Comparison of ENCODE assay signal across 10 mouse cellular contexts in the genomic region with DNA sequence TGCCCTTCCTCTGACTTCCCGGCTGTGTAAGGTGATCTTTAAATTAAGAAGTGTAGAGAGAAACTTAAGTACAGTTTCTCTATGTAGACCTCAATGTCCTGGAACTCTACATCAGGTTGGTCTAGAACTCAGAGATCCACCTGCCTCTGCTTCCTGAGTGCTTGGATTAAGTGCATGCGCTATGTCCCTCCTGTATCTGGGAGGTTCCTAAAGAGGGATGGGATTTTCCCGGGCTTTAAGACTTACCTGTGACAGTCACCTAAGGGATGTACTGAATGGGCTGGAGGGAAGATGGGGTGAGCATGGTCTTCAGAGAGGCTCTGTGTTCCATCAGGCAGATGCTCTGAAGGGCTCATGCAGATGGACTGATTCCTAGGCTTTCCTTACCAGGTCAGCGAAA. TPM values are rescaled to one million over a fixed set of nuclear protein-coding genes. Genes with fewer than 3 reads are reported as not detected.
DNase-seq lines count a peak whose midpoint lies in the region; ATAC-seq and TF ChIP-seq lines count a peak whose summit lies in the region.
"Had no signal": no experiment of that assay in that cellular context is flagged by ENCODE, and none has a peak within 500 bp of the region (broad histone marks: within the 10 kb centered on the region; RNA-seq: fewer than 3 reads in every experiment).

No protein-coding gene starts in this region.

- 37% methylated on average over 4 of the region's 4 CpGs for WGBS in liver, adult 2 months
- WGBS in embryonic facial prominence, embryonic 12.5 days: 34% methylated on average over 4 of the region's 4 CpGs
- 35% methylated on average over 4 of the region's 4 CpGs for WGBS in intestine, embryonic 16.5 days
- WGBS in neural tube, embryonic 14.5 days: 48% methylated on average over 4 of the region's 4 CpGs

- no peaks in the 10 kb centered on the region for H3K9me3 ChIP-seq in embryonic facial prominence, embryonic 12.5 days
- H3K9me3 ChIP-seq in intestine, embryonic 16.5 days (ENCODE audit: control insufficient read depth, low read length): no peaks in the 10 kb centered on the region
- H3K9me3 ChIP-seq in neural tube, embryonic 14.5 days (ENCODE audit: control insufficient read depth, low read length): no peaks in the 10 kb centered on the region

- ATAC-seq in embryonic facial prominence, embryonic 12.5 days (ENCODE audit: insufficient number of reproducible peaks, insufficient read depth, low FRiP score, low TSS enrichment): no peak
- ATAC-seq in intestine, embryonic 16.5 days: no peak
- ATAC-seq in neural tube, embryonic 14.5 days (ENCODE audit: low read depth): no peak

- peak overlapping the region; percentile 93 for H3K4me2 ChIP-seq in embryonic facial prominence, embryonic 12.5 days (replicated peaks)
- peak overlapping the region; percentile 92 for H3K4me2 ChIP-seq in intestine, embryonic 16.5 days (ENCODE audit: low read depth, low read length)
- peak overlapping the region; percentile 84 for H3K4me2 ChIP-seq in neural tube, embryonic 14.5 days (ENCODE audit: low read depth, low read length)

- peak overlapping the region; percentile 82 for H3K4me3 ChIP-seq in liver, adult 2 months (ENCODE audit: insufficient read depth, low read depth, low read length)
- H3K4me3 ChIP-seq in embryonic facial prominence, embryonic 12.5 days: peak overlapping the region; percentile 80
- H3K4me3 ChIP-seq in intestine, embryonic 16.5 days (ENCODE audit: low read length): peak overlapping the region; percentile 87
- H3K4me3 ChIP-seq in neural tube, embryonic 14.5 days (ENCODE audit: low read depth, low read length): peak overlapping the region; percentile 76

- peaks cover 12% of the 10 kb centered on the region; the same call in 1 of the 2 replicates for H3K36me3 ChIP-seq in liver, adult 2 months (ENCODE audit: control insufficient read depth, insufficient read depth, low read length)
- peaks cover 42% of the 10 kb centered on the region for H3K36me3 ChIP-seq in embryonic facial prominence, embryonic 12.5 days
- peaks cover 19% of the 10 kb centered on the region for H3K36me3 ChIP-seq in intestine, embryonic 16.5 days (ENCODE audit: control insufficient read depth, insufficient read depth, low read length)
- peaks cover 25% of the 10 kb centered on the region for H3K36me3 ChIP-seq in neural tube, embryonic 14.5 days (ENCODE audit: control insufficient read depth, insufficient read depth, low read length)

- TF ChIP-seq POLR2A in liver, adult 2 months (IDR thresholded peaks at IDR 0.05; ENCODE audit: extremely low read depth, insufficient read depth, low read length): no peak

- TF ChIP-seq CTCF in liver, adult 2 months (IDR thresholded peaks at IDR 0.05; ENCODE audit: low read depth, low read length): no peak

- H3K27ac ChIP-seq in liver, adult 2 months (replicated peaks; ENCODE audit: insufficient read depth, low read depth, low read length): no peak overlapping the region
- peak overlapping the region; percentile 93 for H3K27ac ChIP-seq in embryonic facial prominence, embryonic 12.5 days
- peak overlapping the region; percentile 95 for H3K27ac ChIP-seq in intestine, embryonic 16.5 days (ENCODE audit: low read length)
- no peak overlapping the region for H3K27ac ChIP-seq in neural tube, embryonic 14.5 days (ENCODE audit: low read depth, low read length)

- H3K79me2 ChIP-seq in liver, adult 2 months (ENCODE audit: control insufficient read depth, insufficient read depth, low read length): 0 out of 2 replicates have a peak, but pooled peaks cover 7% of the 10 kb centered on the region

- peaks cover 10% of the 10 kb centered on the region for H3K4me1 ChIP-seq in liver, adult 2 months (ENCODE audit: control insufficient read depth, insufficient read depth, low read length)
- peaks cover 12% of the 10 kb centered on the region for H3K4me1 ChIP-seq in embryonic facial prominence, embryonic 12.5 days
- peaks cover 23% of the 10 kb centered on the region for H3K4me1 ChIP-seq in intestine, embryonic 16.5 days (ENCODE audit: control insufficient read depth, insufficient read depth, low read length)
- H3K4me1 ChIP-seq in neural tube, embryonic 14.5 days (ENCODE audit: control insufficient read depth, insufficient read depth, low read length): peaks cover 12% of the 10 kb centered on the region

- no peaks in the 10 kb centered on the region for H3K27me3 ChIP-seq in liver, adult 2 months (ENCODE audit: control insufficient read depth, insufficient read depth, low read length)
- peaks cover 4% of the 10 kb centered on the region; the same call in 1 of the 2 replicates for H3K27me3 ChIP-seq in embryonic facial prominence, embryonic 12.5 days
- no peaks in the 10 kb centered on the region for H3K27me3 ChIP-seq in intestine, embryonic 16.5 days (replicated peaks; ENCODE audit: control insufficient read depth, insufficient read depth, low read length)
- H3K27me3 ChIP-seq in neural tube, embryonic 14.5 days (ENCODE audit: control insufficient read depth, insufficient read depth, low read length): no peaks in the 10 kb centered on the region

- H3K9ac ChIP-seq in liver, adult 2 months (ENCODE audit: low read depth, low read length): peak overlapping the region; percentile 86
- H3K9ac ChIP-seq in embryonic facial prominence, embryonic 12.5 days: peak overlapping the region; percentile 92
- peak overlapping the region; percentile 97 for H3K9ac ChIP-seq in intestine, embryonic 16.5 days (ENCODE audit: low read depth, low read length)
- H3K9ac ChIP-seq in neural tube, embryonic 14.5 days (replicated peaks; ENCODE audit: low read depth, low read length): peak overlapping the region; percentile 89

- DNase-seq in liver, adult 2 months (ENCODE audit: extremely low read depth, low read depth, low spot score): no peak
- DNase-seq in liver: no peak
- no peak for DNase-seq in adrenal gland, adult 8-10 months
- DNase-seq in cerebellum, postnatal 25 days: no peak
- DNase-seq in layer of hippocampus, postnatal 10 days (ENCODE audit: low spot score in 2 of 2): no peak
- DNase-seq: kidney, adult 8-10 months had no signal

RNA-seq across cellular contexts. Expression of a gene that starts 1.0 kb away (rescaled TPM):
- 58.4 and 69.2 TPM in 2 replicates for total RNA-seq in liver, adult 2 months (2014; rRNA removed)
- polyA plus RNA-seq in liver, adult 2 months (2012; rRNA removed): 211 and 226 TPM in 2 replicates
- 388 and 404 TPM in 2 replicates for polyA plus RNA-seq in embryonic facial prominence, embryonic 12.5 days (2016; fragmentation: Nextera tagmentation; extraction: Ambion mirVana)
- polyA plus RNA-seq in intestine, embryonic 16.5 days (2015; fragmentation: Nextera tagmentation; extraction: Ambion mirVana): 320 and 345 TPM in 2 replicates
- 154 and 173 TPM in 2 replicates for polyA plus RNA-seq in neural tube, embryonic 14.5 days (2014; fragmentation: Nextera tagmentation; extraction: Ambion mirVana)
- 100 to 1,000 TPM; 593 to 922 (median 693) TPM for total RNA-seq in adrenal gland, adult 8-10 months (2022)
- total RNA-seq in layer of hippocampus, postnatal 10 days (2021): 100 to 1,000 TPM; 540 to 663 TPM

RNA-seq across cellular contexts. Expression of a gene that starts 4.2 kb away (rescaled TPM):
- 16.4 and 17.3 TPM in 2 replicates for total RNA-seq in liver, adult 2 months (2014; rRNA removed)
- 73.2 and 92.1 TPM in 2 replicates for polyA plus RNA-seq in liver, adult 2 months (2012; rRNA removed)
- 5.8 and 6.2 TPM in 2 replicates for polyA plus RNA-seq in embryonic facial prominence, embryonic 12.5 days (2016; fragmentation: Nextera tagmentation; extraction: Ambion mirVana)
- 32.8 and 35.9 TPM in 2 replicates for polyA plus RNA-seq in intestine, embryonic 16.5 days (2015; fragmentation: Nextera tagmentation; extraction: Ambion mirVana)
- 3.5 and 3.6 TPM in 2 replicates for polyA plus RNA-seq in neural tube, embryonic 14.5 days (2014; fragmentation: Nextera tagmentation; extraction: Ambion mirVana)
- total RNA-seq in adrenal gland, adult 8-10 months (2022): 10 to 100 TPM in 2 of 4 experiments, 1 to 10 TPM in 2; 7.2 to 11.8 (median 10.1) TPM
- total RNA-seq in layer of hippocampus, postnatal 10 days (2021): 1 to 10 TPM; 4.3 to 5.4 TPM

RNA-seq across cellular contexts. Expression of a gene that starts 10.9 kb away (rescaled TPM):
- total RNA-seq in liver, adult 2 months (2014; rRNA removed): not detected in 2 replicates
- not detected in 2 replicates for polyA plus RNA-seq in liver, adult 2 months (2012; rRNA removed)
- polyA plus RNA-seq in embryonic facial prominence, embryonic 12.5 days (2016; fragmentation: Nextera tagmentation; extraction: Ambion mirVana): not detected in 2 replicates
- polyA plus RNA-seq in intestine, embryonic 16.5 days (2015; fragmentation: Nextera tagmentation; extraction: Ambion mirVana): 0.75 and 1.0 TPM in 2 replicates
- polyA plus RNA-seq in neural tube, embryonic 14.5 days (2014; fragmentation: Nextera tagmentation; extraction: Ambion mirVana): 0.46 TPM in 1 of 2 replicates, not detected in the other
- not detected for total RNA-seq in adrenal gland, adult 8-10 months (2022)
- total RNA-seq in layer of hippocampus, postnatal 10 days (2021): not detected
- total RNA-seq: adrenal gland, adult 18-20 months had no signal

RNA-seq across cellular contexts. Expression of a gene that starts 11.0 kb away (rescaled TPM):
- total RNA-seq in liver, adult 2 months (2014; rRNA removed): not detected in 2 replicates
- 0.09 TPM in 1 of 2 replicates, not detected in the other for polyA plus RNA-seq in liver, adult 2 months (2012; rRNA removed)
- polyA plus RNA-seq in embryonic facial prominence, embryonic 12.5 days (2016; fragmentation: Nextera tagmentation; extraction: Ambion mirVana): 0.10 TPM in 1 of 2 replicates, not detected in the other
- polyA plus RNA-seq in intestine, embryonic 16.5 days (2015; fragmentation: Nextera tagmentation; extraction: Ambion mirVana): 0.09 TPM in 1 of 2 replicates, not detected in the other
- 0.44 and 0.48 TPM in 2 replicates for polyA plus RNA-seq in neural tube, embryonic 14.5 days (2014; fragmentation: Nextera tagmentation; extraction: Ambion mirVana)
- total RNA-seq in adrenal gland, adult 8-10 months (2022): under 1 TPM; 0.28 to 0.37 (median 0.32) TPM
- total RNA-seq in layer of hippocampus, postnatal 10 days (2021): under 1 TPM; 0.38 to 0.41 TPM

RNA-seq across cellular contexts. Expression of a gene that starts 18.7 kb away (rescaled TPM):
- 22.4 and 24.2 TPM in 2 replicates for total RNA-seq in liver, adult 2 months (2014; rRNA removed)
- polyA plus RNA-seq in liver, adult 2 months (2012; rRNA removed): 45.9 and 74.3 TPM in 2 replicates
- 422 and 452 TPM in 2 replicates for polyA plus RNA-seq in embryonic facial prominence, embryonic 12.5 days (2016; fragmentation: Nextera tagmentation; extraction: Ambion mirVana)
- polyA plus RNA-seq in intestine, embryonic 16.5 days (2015; fragmentation: Nextera tagmentation; extraction: Ambion mirVana): 238 and 256 TPM in 2 replicates
- polyA plus RNA-seq in neural tube, embryonic 14.5 days (2014; fragmentation: Nextera tagmentation; extraction: Ambion mirVana): 249 and 263 TPM in 2 replicates
- total RNA-seq in adrenal gland, adult 8-10 months (2022): 100 to 1,000 TPM in 3 of 4 experiments, 10 to 100 TPM in 1; 96.8 to 127 (median 118) TPM
- 100 to 1,000 TPM; 129 to 166 TPM for total RNA-seq in layer of hippocampus, postnatal 10 days (2021)

Comparison
In these comparisons a context has a peak if more than half of its experiments do, and no peak if none do; other contexts are left out.
1. H3K27ac ChIP-seq: peak in embryonic facial prominence, embryonic 12.5 days (single experiment) and intestine, embryonic 16.5 days (single experiment); none in liver, adult 2 months (single experiment) and neural tube, embryonic 14.5 days (single experiment).
2. Peak in every context shown above with its lines, with median percentiles within 50 percentile points of each other: H3K4me3 ChIP-seq, H3K9ac ChIP-seq and H3K4me2 ChIP-seq.